Mouse (Mus musculus) thymus, postnatal 36 days (tissue): Measurements from ENCODE around the gene Gm10272.
"Not testable (repeated sequence)": the region's sequence is repeated elsewhere in the genome, so short reads cannot be mapped to it uniquely, and the experiment has no call there.

Experiments used
- DNase-seq, 2 experiments: peaks; one replicate each; pipeline ENCODE4 v3.0.0; 2022; ENCODE audit warnings: mixed read lengths in 2 of 2

Gene Gm10272

GRCm38 (mm10) chr10:77729241-77729640 is 22.8 kb downstream of the Gm10272 start:
- DNase-seq: peak in 1 of 2 experiments; percentile 11

GRCm38 (mm10) chr10:77735928-77736327 is 29.5 kb downstream of the Gm10272 start:
- DNase-seq: no peak

- no peak for DNase-seq
Measured at GRCm38 (mm10) chr10:77738929-77739328, 32.5 kb downstream of the Gm10272 start.

- not testable (repeated sequence) for DNase-seq
Measured at GRCm38 (mm10) chr10:77741924-77742688, 35.7 kb downstream of the Gm10272 start, which contains the start of gene Gm18596. Gene Gm18596 (minus strand): TSS chr10:77742638.

- not testable (repeated sequence) for DNase-seq
Measured at GRCm38 (mm10) chr10:77750686-77751085, 44.3 kb downstream of the Gm10272 start.

- not testable (repeated sequence) for DNase-seq
Measured at GRCm38 (mm10) chr10:77751254-77751653, 44.8 kb downstream of the Gm10272 start, which contains the start of gene Gm9736. Gene Gm9736 (minus strand): TSS chr10:77751354.

- DNase-seq: not testable (repeated sequence)
Measured at GRCm38 (mm10) chr10:77752312-77752711, 45.9 kb downstream of the Gm10272 start.

GRCm38 (mm10) chr10:77753448-77753847 is 47.0 kb downstream of the Gm10272 start:
- no peak for DNase-seq
